Mouse (Mus musculus) liver, postnatal 0 days (tissue): ENCODE results near the gene Xlr4c. TPM values are rescaled to one million over a fixed set of nuclear protein-coding genes. Genes with fewer than 3 reads are reported as not detected.
A peak's percentile ranks its signal among the peaks of the same experiment; 100 is the strongest.
"Not testable (repeated sequence)": the region's sequence is repeated elsewhere in the genome, so short reads cannot be mapped to it uniquely, and the experiment has no call there.

Experiments
- ATAC-seq: fragments of 200-750 bp; cut with Nextera tagmentation; 2 replicates; pipeline ENCODE4 v1.8.0; 2017; ENCODE audit warnings: mild to moderate bottlenecking, moderate library complexity
- DNase-seq: peaks from one replicate; pipeline ENCODE4 v3.0.0-alpha.2; 2016
- H3K27ac ChIP-seq: fragments of 300-500 bp; sonication (generic); 2 replicates; pipeline ENCODE4 v1.5.1; 2014; ENCODE audit warnings: antibody characterized with exemption, moderate library complexity, mild to moderate bottlenecking, low read depth
- H3K27me3 ChIP-seq: fragments of 300-500 bp; sonication (generic); 2 replicates; pipeline ENCODE4 v1.6.1; 2014; ENCODE audit warnings: low read length, control low read depth, mixed read lengths; ENCODE audit not compliant: insufficient read depth
- H3K36me3 ChIP-seq: fragments of 300-500 bp; sonication (generic); replicated peaks from 2 replicates; pipeline ENCODE4 v1.6.1; 2014; ENCODE audit warnings: mild to moderate bottlenecking, control low read depth, low read length, moderate library complexity, mixed read lengths; ENCODE audit not compliant: insufficient read depth
- H3K4me1 ChIP-seq: fragments of 300-500 bp; sonication (generic); 2 replicates; pipeline ENCODE4 v1.6.1; 2014; ENCODE audit warnings: antibody characterized with exemption, mild to moderate bottlenecking, control low read depth; ENCODE audit not compliant: insufficient read depth
- H3K4me2 ChIP-seq: fragments of 300-500 bp; sonication (generic); 2 replicates; pipeline ENCODE4 v1.6.1; 2014; ENCODE audit warnings: low read depth, mild to moderate bottlenecking, low read length, moderate library complexity, mixed read lengths
- H3K4me3 ChIP-seq: fragments of 300-500 bp; sonication (generic); 2 replicates; pipeline ENCODE4 v1.5.1; 2014; ENCODE audit warnings: low read depth, low read length
- H3K9ac ChIP-seq: fragments of 300-500 bp; sonication (generic); replicated peaks from 2 replicates; pipeline ENCODE4 v1.6.1; 2014; ENCODE audit warnings: mild to moderate bottlenecking, moderate library complexity
- H3K9me3 ChIP-seq: fragments of 300-500 bp; sonication (generic); 2 replicates; pipeline ENCODE4 v1.6.1; 2016; ENCODE audit warnings: mild to moderate bottlenecking, control low read depth, low read length, mixed read lengths
- CTCF ChIP-seq: sonication (generic); IDR thresholded peaks from 2 replicates; pipeline ENCODE4 v1.5.1; 2016; ENCODE audit warnings: antibody characterized with exemption, low read depth
- EP300 ChIP-seq: IDR thresholded peaks from 2 replicates; pipeline ENCODE4 v1.6.1; 2016; ENCODE audit warnings: antibody characterized with exemption, low read depth, mild to moderate bottlenecking
- WGBS: fragments of 180-500 bp; shearing (Covaris S2); extraction: QIAGEN DNeasy Blood & Tissue Kit; methylation state at CpG from one replicate; pipeline ENCODE4 v1.1.7; 2014; ENCODE audit not compliant: insufficient replicate concordance; 5-methylcytosine and 5-hydroxymethylcytosine counted together
- polyA plus RNA-seq: library from polyadenylated mRNA; unstranded; fragments of >200 nt; fragmentation: Nextera tagmentation; extraction: Ambion mirVana; gene quantifications from 2 replicates; pipeline ENCODE4 v1.2.1, GENCODE M21; 2015

The Xlr4c gene
- polyA plus RNA-seq, 1 experiment from 2014 or later: 0.29 TPM

DNA sequence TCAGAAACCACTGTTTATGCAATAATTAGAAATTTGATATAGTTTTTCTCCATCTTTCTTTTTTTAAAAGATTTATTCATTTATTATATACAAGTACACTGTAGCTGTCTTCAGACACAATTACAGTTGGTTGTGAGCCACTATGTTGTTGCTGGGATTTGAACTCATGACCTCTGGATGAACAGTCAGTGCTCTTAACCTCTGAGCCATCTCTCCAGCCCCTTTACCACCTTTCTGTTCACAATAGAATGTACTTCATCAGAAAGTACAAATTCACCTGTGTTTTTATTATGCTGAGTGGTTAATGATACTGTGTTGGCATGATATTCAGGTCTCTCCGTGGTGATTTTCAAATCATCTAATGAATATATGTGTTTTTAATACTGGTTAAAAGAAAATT lies 17.6 kb downstream of the Xlr4c start:
- Histone ChIP-seq H3K27ac (no peak overlapping the region), H3K27me3 (no peaks in the 10 kb centered on the region), H3K9me3 (no peaks in the 10 kb centered on the region), H3K36me3 (no peaks in the 10 kb centered on the region), H3K4me2 (no peak overlapping the region), H3K9ac (no peak overlapping the region), H3K4me3 (no peak overlapping the region), H3K4me1 (peaks cover 4% of the 10 kb centered on the region; the same call in 1 of the 2 replicates)
- TF ChIP-seq EP300: no peak
- no peak for TF ChIP-seq CTCF
- no peak for DNase-seq
- WGBS: 57% methylated on average over 1 of the region's 1 CpGs
- ATAC-seq: no peak

DNA sequence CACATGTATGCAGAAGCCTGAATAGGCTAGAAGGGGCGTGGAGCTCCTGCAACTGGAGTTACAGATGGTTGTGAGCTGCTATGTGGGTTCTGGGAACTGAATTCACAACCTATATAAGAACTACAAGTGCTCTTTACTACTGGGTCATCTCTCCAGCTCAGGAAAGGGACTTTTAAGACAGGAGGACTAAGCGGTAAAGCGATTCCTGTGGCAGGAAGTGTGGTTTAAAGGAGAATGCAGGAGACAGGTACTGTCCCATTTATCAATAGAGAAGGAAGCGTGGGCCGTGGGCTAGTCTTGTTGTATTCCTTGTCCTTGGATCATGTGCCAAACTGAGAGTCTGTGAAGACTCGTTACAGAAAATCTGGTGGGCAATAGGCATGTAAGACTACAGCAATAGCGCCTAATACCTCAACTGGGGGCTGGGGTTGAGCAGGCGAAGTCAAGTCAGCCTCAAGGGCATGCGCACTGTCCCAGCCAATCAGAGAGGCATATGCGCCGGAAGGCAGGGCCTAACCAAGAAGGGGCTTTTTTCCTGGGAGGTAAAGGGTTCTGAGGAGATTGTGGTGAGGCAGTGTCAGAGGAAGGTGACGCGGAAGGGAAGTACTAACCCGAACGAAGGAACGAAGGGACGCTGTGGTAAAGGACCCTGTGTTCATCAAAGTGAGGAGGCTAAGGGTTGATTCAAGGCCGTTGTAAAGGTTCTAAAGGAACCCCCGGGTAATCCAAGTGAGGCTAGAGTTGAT lies 28.9 kb downstream of the Xlr4c start, which contains the start of gene Xlr4b:
Xlr4b (plus strand) TSS at position 515 of the 746 bp plus-strand sequence.
- H3K4me3 ChIP-seq, H3K9me3 ChIP-seq, H3K4me2 ChIP-seq, DNase-seq, H3K27me3 ChIP-seq, H3K36me3 ChIP-seq, H3K4me1 ChIP-seq, H3K9ac ChIP-seq, H3K27ac ChIP-seq, ATAC-seq: not testable (repeated sequence)
- 61% methylated on average over 11 of the region's 19 CpGs for WGBS

DNA sequence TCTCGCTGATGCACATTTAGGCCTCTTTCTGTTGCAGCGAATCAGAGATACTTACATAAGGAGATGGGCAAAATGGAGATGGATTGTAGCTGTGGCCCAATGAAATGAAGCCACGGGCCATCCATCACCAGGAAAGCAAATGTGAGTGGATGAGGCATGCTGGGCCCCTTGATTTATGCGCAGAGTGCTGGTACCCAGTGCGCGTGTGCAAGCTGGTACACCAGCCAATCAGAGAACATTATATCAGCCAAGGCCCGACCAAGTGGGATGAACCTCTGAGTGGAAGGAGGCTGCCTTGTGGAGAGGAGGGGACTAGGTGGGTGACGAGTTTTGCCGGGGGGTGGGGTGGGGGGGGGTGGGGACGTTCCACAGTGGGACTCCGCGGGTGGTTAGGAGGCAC lies 51.0 kb downstream of the Xlr4c start, which contains the start of gene Xlr3b:
Xlr3b (plus strand) TSS at position 274 of the 400 bp plus-strand sequence.
- not testable (repeated sequence) for H3K27ac ChIP-seq, H3K4me1 ChIP-seq, H3K36me3 ChIP-seq, H3K4me3 ChIP-seq, H3K4me2 ChIP-seq, H3K27me3 ChIP-seq, H3K9ac ChIP-seq, ATAC-seq, H3K9me3 ChIP-seq
- 82% methylated on average over 8 of the region's 12 CpGs for WGBS
- DNase-seq: peak; percentile 10

Other genes starting within 250 kb of the Xlr4c start
- not detected in 2 replicates for gene Pnma5, start 206.0 kb downstream of the Xlr4c start, polyA plus RNA-seq
- gene Pnma3, start 178.3 kb downstream of the Xlr4c start, polyA plus RNA-seq: not detected in 2 replicates
- 0.55 and 2.1 TPM in 2 replicates for gene Xlr4a, start 160.7 kb downstream of the Xlr4c start, polyA plus RNA-seq
- 0.74 and 4.1 TPM in 2 replicates for gene Xlr3a, start 146.0 kb downstream of the Xlr4c start, polyA plus RNA-seq
- 0.09 and 0.21 TPM in 2 replicates for gene Gm14685, start 126.1 kb downstream of the Xlr4c start, polyA plus RNA-seq
- not detected in 2 replicates for gene Xlr5b, start 94.3 kb downstream of the Xlr4c start, polyA plus RNA-seq
- 0.07 TPM in 1 of 2 replicates, not detected in the other for gene DXBay18, start 93.7 kb downstream of the Xlr4c start, polyA plus RNA-seq
- not detected in 2 replicates for gene Spin2d, start 66.1 kb downstream of the Xlr4c start, polyA plus RNA-seq
- 0.80 and 2.0 TPM in 2 replicates for gene Xlr3b, start 50.9 kb downstream of the Xlr4c start, polyA plus RNA-seq
- gene Xlr4b, start 28.8 kb downstream of the Xlr4c start, polyA plus RNA-seq: 0.85 and 1.1 TPM in 2 replicates
- gene F8a, start 14.8 kb downstream of the Xlr4c start, polyA plus RNA-seq: 5.6 and 5.7 TPM in 2 replicates
- not detected in 2 replicates for gene Xlr3c, start 22.3 kb upstream of the Xlr4c start, polyA plus RNA-seq
- not detected in 2 replicates for gene Xlr5a, start 49.8 kb upstream of the Xlr4c start, polyA plus RNA-seq
- gene Xlr5c, start 49.8 kb upstream of the Xlr4c start, polyA plus RNA-seq: not detected in 2 replicates
- gene Gm45015, start 93.7 kb upstream of the Xlr4c start, polyA plus RNA-seq: not detected in 2 replicates
- 1.7 and 1.8 TPM in 2 replicates for gene Zfp275, start 99.5 kb upstream of the Xlr4c start, polyA plus RNA-seq
- not detected in 2 replicates for gene Gm18336, start 155.6 kb upstream of the Xlr4c start, polyA plus RNA-seq
- not detected in 2 replicates for gene Zfp92, start 168.0 kb upstream of the Xlr4c start, polyA plus RNA-seq
- not detected in 2 replicates for gene Trex2, start 192.2 kb upstream of the Xlr4c start, polyA plus RNA-seq
- 22.1 and 25.3 TPM in 2 replicates for gene Haus7, start 215.9 kb upstream of the Xlr4c start, polyA plus RNA-seq
- gene Bgn, start 240.5 kb upstream of the Xlr4c start, polyA plus RNA-seq: 17.4 and 18.3 TPM in 2 replicates